Mouse (Mus musculus): ENCODE data around the gene Sirt7. TPM values are rescaled to one million over a fixed set of nuclear protein-coding genes. Genes with fewer than 3 reads are reported as not detected.

Sirt7 gene
- polyA plus RNA-seq, 1 experiment from 2014 or later: 39.4 TPM

GRCm38 (mm10) chr11:120581490-120582267, 43.4 kb downstream of the Sirt7 start, which contains the start of gene Arhgdia:
Gene Arhgdia, minus strand, starts transcription at chr11:120581624.
- Histone ChIP-seq H3K36me3 (ENCODE audit: control insufficient read depth, insufficient read depth, low read length) (peaks cover 42% of the 10 kb centered on the region), H3K9ac (ENCODE audit: low read depth, low read length) (peak within 1 kb of the TSS; percentile 97), H3K4me2 (ENCODE audit: low read length) (peak within 1 kb of the TSS; percentile 99), H3K27ac (ENCODE audit: low read depth, low read length) (peak within 1 kb of the TSS; percentile 97), H3K4me3 (ENCODE audit: low read length) (peak within 1 kb of the TSS; percentile 89), H3K27me3 (replicated peaks; ENCODE audit: control insufficient read depth, insufficient read depth, low read length) (no peaks in the 10 kb centered on the region), H3K9me3 (ENCODE audit: control insufficient read depth, low read length) (0 out of 2 replicates have a peak, but pooled peaks cover 3% of the 10 kb centered on the region), H3K4me1 (ENCODE audit: control insufficient read depth, insufficient read depth, low read depth, low read length) (peaks cover 21% of the 10 kb centered on the region)
- peak; percentile 76 for ATAC-seq
- 7% methylated on average over 63 of the region's 75 CpGs for WGBS

GRCm38 (mm10) chr11:120580871-120581331, 44.1 kb downstream of the Sirt7 start:
- H3K9me3 ChIP-seq (ENCODE audit: control insufficient read depth, low read length): 0 out of 2 replicates have a peak, but pooled peaks cover 3% of the 10 kb centered on the region
- peak overlapping the region; percentile 97 for H3K27ac ChIP-seq (ENCODE audit: low read depth, low read length)
- H3K4me2 ChIP-seq (ENCODE audit: low read length): peak overlapping the region; percentile 99
- H3K27me3 ChIP-seq (replicated peaks; ENCODE audit: control insufficient read depth, insufficient read depth, low read length): no peaks in the 10 kb centered on the region
- peaks cover 21% of the 10 kb centered on the region for H3K4me1 ChIP-seq (ENCODE audit: control insufficient read depth, insufficient read depth, low read depth, low read length)
- H3K4me3 ChIP-seq (ENCODE audit: low read length): peak overlapping the region; percentile 89
- ATAC-seq: peak; percentile 30; the same call in 1 of the 2 replicates
- H3K9ac ChIP-seq (ENCODE audit: low read depth, low read length): peak overlapping the region; percentile 97
- under 1% methylated on average over 33 of the region's 44 CpGs for WGBS
- peaks cover 35% of the 10 kb centered on the region for H3K36me3 ChIP-seq (ENCODE audit: control insufficient read depth, insufficient read depth, low read length)

GRCm38 (mm10) chr11:120580190-120580589, 44.9 kb downstream of the Sirt7 start:
- no peaks in the 10 kb centered on the region for H3K27me3 ChIP-seq (replicated peaks; ENCODE audit: control insufficient read depth, insufficient read depth, low read length)
- peak overlapping the region; percentile 99 for H3K4me2 ChIP-seq (ENCODE audit: low read length)
- 59% methylated on average over 7 of the region's 7 CpGs for WGBS
- peaks cover 21% of the 10 kb centered on the region for H3K4me1 ChIP-seq (ENCODE audit: control insufficient read depth, insufficient read depth, low read depth, low read length)
- peaks cover 31% of the 10 kb centered on the region for H3K36me3 ChIP-seq (ENCODE audit: control insufficient read depth, insufficient read depth, low read length)
- H3K27ac ChIP-seq (ENCODE audit: low read depth, low read length): peak overlapping the region; percentile 11
- H3K9ac ChIP-seq (ENCODE audit: low read depth, low read length): peak overlapping the region; percentile 97
- H3K9me3 ChIP-seq (ENCODE audit: control insufficient read depth, low read length): 0 out of 2 replicates have a peak, but pooled peaks cover 3% of the 10 kb centered on the region
- peak overlapping the region; percentile 89 for H3K4me3 ChIP-seq (ENCODE audit: low read length)
- ATAC-seq: no peak

- ATAC-seq: no peak
- H3K36me3 ChIP-seq (ENCODE audit: control insufficient read depth, insufficient read depth, low read length): peaks cover 30% of the 10 kb centered on the region
- peak overlapping the region; percentile 97 for H3K9ac ChIP-seq (ENCODE audit: low read depth, low read length)
- H3K4me2 ChIP-seq (ENCODE audit: low read length): peak overlapping the region; percentile 99
- peaks cover 22% of the 10 kb centered on the region for H3K4me1 ChIP-seq (ENCODE audit: control insufficient read depth, insufficient read depth, low read depth, low read length)
- 0 out of 2 replicates have a peak, but pooled peaks cover 3% of the 10 kb centered on the region for H3K9me3 ChIP-seq (ENCODE audit: control insufficient read depth, low read length)
- H3K27ac ChIP-seq (ENCODE audit: low read depth, low read length): peak overlapping the region; percentile 11
- peak overlapping the region; percentile 89 for H3K4me3 ChIP-seq (ENCODE audit: low read length)
- H3K27me3 ChIP-seq (replicated peaks; ENCODE audit: control insufficient read depth, insufficient read depth, low read length): no peaks in the 10 kb centered on the region
- WGBS: 57% methylated on average over 15 of the region's 15 CpGs
These were observed 45.5 kb downstream of the Sirt7 start for GRCm38 (mm10) chr11:120579316-120580107.

- Histone ChIP-seq H3K27ac (ENCODE audit: low read depth, low read length) (no peak overlapping the region), H3K36me3 (ENCODE audit: control insufficient read depth, insufficient read depth, low read length) (peaks cover 27% of the 10 kb centered on the region), H3K9ac (ENCODE audit: low read depth, low read length) (no peak overlapping the region), H3K4me1 (ENCODE audit: control insufficient read depth, insufficient read depth, low read depth, low read length) (peaks cover 29% of the 10 kb centered on the region), H3K9me3 (ENCODE audit: control insufficient read depth, low read length) (0 out of 2 replicates have a peak, but pooled peaks cover under 1% of the 10 kb centered on the region), H3K27me3 (replicated peaks; ENCODE audit: control insufficient read depth, insufficient read depth, low read length) (no peaks in the 10 kb centered on the region), H3K4me3 (ENCODE audit: low read length) (no peak overlapping the region), H3K4me2 (ENCODE audit: low read length) (no peak overlapping the region)
- ATAC-seq: no peak
- WGBS: 82% methylated on average over 11 of the region's 11 CpGs
These were observed 46.3 kb downstream of the Sirt7 start for GRCm38 (mm10) chr11:120578694-120579243.

GRCm38 (mm10) chr11:120578024-120578693, 46.9 kb downstream of the Sirt7 start:
- Histone ChIP-seq H3K36me3 (ENCODE audit: control insufficient read depth, insufficient read depth, low read length) (peaks cover 26% of the 10 kb centered on the region), H3K4me1 (ENCODE audit: control insufficient read depth, insufficient read depth, low read depth, low read length) (peaks cover 29% of the 10 kb centered on the region), H3K27me3 (replicated peaks; ENCODE audit: control insufficient read depth, insufficient read depth, low read length) (no peaks in the 10 kb centered on the region), H3K4me3 (ENCODE audit: low read length) (no peak overlapping the region), H3K27ac (ENCODE audit: low read depth, low read length) (no peak overlapping the region), H3K4me2 (ENCODE audit: low read length) (no peak overlapping the region), H3K9me3 (ENCODE audit: control insufficient read depth, low read length) (no peaks in the 10 kb centered on the region), H3K9ac (ENCODE audit: low read depth, low read length) (no peak overlapping the region; the same call in 1 of the 2 replicates)
- no peak for ATAC-seq
- WGBS: 86% methylated on average over 10 of the region's 10 CpGs

- H3K4me2 ChIP-seq (ENCODE audit: low read length): no peak overlapping the region
- 81% methylated on average over 7 of the region's 7 CpGs for WGBS
- H3K27ac ChIP-seq (ENCODE audit: low read depth, low read length): no peak overlapping the region
These were observed 47.6 kb downstream of the Sirt7 start for GRCm38 (mm10) chr11:120577211-120578023.

More at GRCm38 (mm10) chr11:120577211-120578023, 47.6 kb downstream of the Sirt7 start:
- no peaks in the 10 kb centered on the region for H3K9me3 ChIP-seq (ENCODE audit: control insufficient read depth, low read length)
- H3K27me3 ChIP-seq (replicated peaks; ENCODE audit: control insufficient read depth, insufficient read depth, low read length): no peaks in the 10 kb centered on the region
- peaks cover 29% of the 10 kb centered on the region for H3K4me1 ChIP-seq (ENCODE audit: control insufficient read depth, insufficient read depth, low read depth, low read length)
- no peak for ATAC-seq
- peaks cover 26% of the 10 kb centered on the region for H3K36me3 ChIP-seq (ENCODE audit: control insufficient read depth, insufficient read depth, low read length)
- no peak overlapping the region for H3K9ac ChIP-seq (ENCODE audit: low read depth, low read length)
- H3K4me3 ChIP-seq (ENCODE audit: low read length): no peak overlapping the region
